Mouse (Mus musculus): ENCODE data around the gene Usp40.
"Not testable (repeated sequence)": the region's sequence is repeated elsewhere in the genome, so short reads cannot be mapped to it uniquely, and the experiment has no call there.

Gene Usp40

DNA sequence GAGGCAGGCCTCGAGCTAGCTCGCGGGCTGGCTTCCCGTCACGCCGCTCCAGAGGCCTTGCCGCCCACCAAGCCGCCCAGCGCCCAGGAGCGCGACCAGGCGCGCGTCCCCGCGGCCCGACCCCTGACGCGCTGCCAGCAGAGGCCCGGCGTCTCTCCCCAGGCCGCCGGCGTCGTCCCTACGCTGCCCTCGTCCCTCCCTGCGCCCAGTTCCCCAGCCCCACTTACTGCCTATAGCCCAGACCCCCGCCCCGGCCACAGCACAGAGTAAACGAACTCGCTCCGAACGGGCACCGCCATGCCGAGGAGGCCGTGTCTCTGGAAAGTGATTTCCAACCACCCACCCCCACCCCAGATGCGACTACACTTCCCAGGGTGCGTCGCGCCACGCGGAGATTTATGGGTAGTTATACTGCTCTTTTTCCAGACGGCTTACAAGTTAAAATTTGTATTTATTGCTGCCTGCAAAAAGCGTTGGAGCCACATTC is at the start of gene Usp40:
Gene Usp40 (minus strand): TSS at position 341 of the 487 bp plus-strand sequence.
- peak; percentile 60 to 65 for DNase-seq (ENCODE audit: low spot score in 2 of 2)

GRCm38 (mm10) chr1:88055088-88055487 is 46.7 kb upstream of the Usp40 start, which contains the start of gene Ugt1a10:
TSS of gene Ugt1a10 (plus strand) at chr1:88055388.
- DNase-seq (ENCODE audit: low spot score in 2 of 2) = no peak

- DNase-seq (ENCODE audit: low spot score in 2 of 2) = not testable (repeated sequence)
Observed at GRCm38 (mm10) chr1:88047408-88047807, 39.1 kb upstream of the Usp40 start.

DNA sequence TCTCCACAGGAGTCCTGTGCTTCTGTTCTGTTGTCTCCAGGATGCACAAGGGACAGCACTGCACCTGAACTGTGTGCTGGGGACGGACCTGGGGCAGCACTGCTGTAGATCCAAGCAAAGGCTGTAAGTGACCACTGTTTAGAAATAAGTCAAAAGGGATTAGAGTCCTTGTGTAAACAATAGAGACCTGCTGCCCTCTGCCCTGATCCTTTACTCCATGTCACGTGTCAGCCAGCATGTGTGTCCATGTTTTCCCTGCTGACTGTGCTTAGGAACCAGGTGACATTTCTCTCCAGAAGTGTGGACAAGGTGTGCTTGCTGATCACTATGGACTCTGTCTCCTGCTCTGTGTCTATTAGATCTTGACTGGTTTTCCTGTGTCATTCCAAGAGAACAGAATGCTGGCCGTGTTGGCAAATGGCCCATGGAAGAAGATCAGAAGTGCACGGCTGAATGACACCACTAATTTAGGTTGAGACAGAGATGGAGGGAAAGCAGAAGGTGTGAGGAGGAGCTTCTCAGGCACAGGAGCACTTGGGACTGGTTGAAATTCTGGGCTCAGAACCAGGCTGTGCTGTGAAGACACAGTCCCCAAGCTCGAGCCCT is 36.6 kb upstream of the Usp40 start:
- not testable (repeated sequence) for DNase-seq (ENCODE audit: low spot score in 2 of 2)

DNA sequence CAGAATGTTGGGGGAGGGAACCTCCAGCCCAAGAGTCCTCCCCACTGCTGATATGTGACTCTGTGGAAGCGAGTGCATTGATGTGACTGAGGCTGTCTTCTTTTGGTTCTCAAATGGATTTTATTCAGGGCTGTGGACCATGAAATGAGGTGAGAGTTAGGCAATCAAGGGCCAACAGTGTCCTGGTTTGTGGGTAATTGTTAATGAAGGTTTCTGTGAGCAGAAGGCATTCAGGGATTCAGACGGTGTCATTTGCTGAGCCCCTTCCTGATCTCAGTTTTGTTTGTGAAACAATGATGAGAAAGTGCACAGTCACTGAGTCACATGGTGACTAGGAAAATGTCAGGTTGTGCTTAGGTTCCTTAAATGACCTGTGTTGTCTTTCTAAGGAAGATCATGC is 34.7 kb upstream of the Usp40 start:
- not testable (repeated sequence) for DNase-seq (ENCODE audit: low spot score in 2 of 2)

DNA sequence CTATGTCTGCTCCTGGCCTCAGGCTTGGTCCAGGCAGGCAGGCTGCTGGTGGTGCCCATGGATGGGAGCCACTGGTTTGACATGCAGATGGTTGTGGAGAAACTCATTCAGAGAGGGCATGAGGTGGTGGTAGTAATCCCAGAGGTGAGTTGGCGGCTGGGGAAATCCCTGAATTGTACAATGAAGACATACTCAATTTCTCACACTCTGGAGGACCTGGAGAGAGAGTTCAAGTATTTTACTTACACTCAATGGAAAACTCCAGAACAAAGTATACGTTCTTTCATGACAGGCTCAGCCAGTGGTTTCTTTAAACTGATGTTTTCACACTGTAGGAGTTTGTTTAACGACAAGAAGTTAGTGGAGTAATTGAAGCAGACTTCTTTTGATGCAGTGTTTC is 16.9 kb upstream of the Usp40 start:
- not testable (repeated sequence) for DNase-seq (ENCODE audit: low spot score in 2 of 2)

DNA sequence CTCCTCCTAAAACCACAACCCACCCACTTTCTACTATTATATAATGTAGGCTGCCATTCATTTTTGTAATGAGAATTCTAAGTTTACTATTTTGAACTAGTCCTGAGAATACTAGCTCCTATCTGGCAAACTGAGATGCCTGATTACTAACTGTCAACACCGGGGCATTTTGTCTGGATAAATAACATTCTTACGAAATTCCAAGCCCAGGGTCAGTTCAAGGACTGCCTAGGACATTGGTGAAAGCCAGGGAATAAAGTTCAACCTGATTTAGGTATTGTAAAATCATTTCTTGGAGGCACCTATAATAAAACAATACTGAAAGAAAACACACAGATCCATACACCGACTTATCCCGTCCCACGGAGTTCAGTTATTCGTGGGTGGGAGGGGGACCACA is 7.0 kb upstream of the Usp40 start:
- no peak for DNase-seq (ENCODE audit: low spot score in 2 of 2)

- DNase-seq (ENCODE audit: low spot score in 2 of 2) = no peak
Observed at GRCm38 (mm10) chr1:88014671-88015070, 6.3 kb upstream of the Usp40 start.

DNA sequence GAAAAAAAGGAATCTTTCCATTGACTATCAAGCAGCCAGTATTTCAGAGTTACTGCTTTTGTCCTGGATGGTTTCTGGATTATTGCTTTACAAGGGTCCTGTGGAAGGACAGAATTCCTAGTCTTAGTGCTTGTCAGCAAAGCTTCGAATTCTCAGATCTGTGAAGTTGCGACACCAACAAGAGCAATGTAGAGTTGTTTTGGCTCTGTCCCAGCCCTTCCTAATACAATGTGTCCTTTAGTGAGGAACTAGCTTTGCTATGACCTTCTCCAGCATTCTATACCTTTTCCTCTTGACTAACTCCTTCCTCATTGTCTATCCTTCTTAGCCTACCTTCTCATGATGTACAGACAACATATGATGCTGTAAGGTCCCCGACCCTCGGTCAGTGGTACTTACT is 5.8 kb upstream of the Usp40 start:
- no peak for DNase-seq (ENCODE audit: low spot score in 2 of 2)

DNA sequence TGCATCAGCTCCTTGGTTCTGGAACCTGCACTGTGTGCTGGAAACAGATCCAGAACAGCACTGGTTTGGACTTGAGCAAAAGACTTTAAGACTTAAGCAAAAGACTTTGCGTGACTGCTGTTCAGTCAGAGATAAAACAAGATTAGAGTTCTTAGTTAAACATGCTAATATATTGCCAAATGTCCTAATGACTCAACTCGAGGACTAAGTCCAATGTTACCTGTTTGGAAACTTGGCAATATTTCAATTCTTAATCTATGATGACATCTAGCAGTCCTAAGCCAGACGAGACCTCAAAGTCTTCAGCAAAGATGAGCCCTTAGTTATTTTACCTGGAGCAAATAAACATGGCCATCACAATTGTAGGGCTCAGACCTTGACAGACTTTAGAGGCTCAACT is 5.4 kb upstream of the Usp40 start:
- no peak for DNase-seq (ENCODE audit: low spot score in 2 of 2)

DNA sequence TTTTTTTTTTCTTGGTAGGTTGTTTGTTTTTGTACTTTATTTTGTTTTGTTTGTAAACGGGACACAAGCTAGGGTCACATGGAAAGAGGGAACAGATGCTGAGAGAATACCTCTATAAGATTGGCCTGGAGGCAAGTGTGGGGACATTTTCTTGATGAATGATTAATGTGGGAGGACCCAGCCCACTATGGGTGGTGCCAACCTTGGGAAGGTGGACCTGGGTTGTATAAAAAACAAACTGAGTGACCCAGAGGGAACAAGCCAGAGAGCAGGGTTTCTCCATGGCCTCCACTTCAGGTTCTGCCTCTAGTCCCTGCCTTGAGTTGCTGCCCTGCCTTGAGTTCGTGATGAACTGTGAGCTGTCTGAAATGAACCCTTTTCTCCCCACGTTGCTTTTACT is 1.2 kb upstream of the Usp40 start:
- no peak for DNase-seq (ENCODE audit: low spot score in 2 of 2)

GRCm38 (mm10) chr1:88008735-88009134 is 384 bp upstream of the Usp40 start:
- no peak for DNase-seq (ENCODE audit: low spot score in 2 of 2)

- DNase-seq (ENCODE audit: low spot score in 2 of 2) = no peak
Observed at GRCm38 (mm10) chr1:88007692-88008210, 600 bp downstream of the Usp40 start.

GRCm38 (mm10) chr1:87992716-87993115 is 15.6 kb downstream of the Usp40 start:
- DNase-seq (ENCODE audit: low spot score in 2 of 2) = no peak

DNA sequence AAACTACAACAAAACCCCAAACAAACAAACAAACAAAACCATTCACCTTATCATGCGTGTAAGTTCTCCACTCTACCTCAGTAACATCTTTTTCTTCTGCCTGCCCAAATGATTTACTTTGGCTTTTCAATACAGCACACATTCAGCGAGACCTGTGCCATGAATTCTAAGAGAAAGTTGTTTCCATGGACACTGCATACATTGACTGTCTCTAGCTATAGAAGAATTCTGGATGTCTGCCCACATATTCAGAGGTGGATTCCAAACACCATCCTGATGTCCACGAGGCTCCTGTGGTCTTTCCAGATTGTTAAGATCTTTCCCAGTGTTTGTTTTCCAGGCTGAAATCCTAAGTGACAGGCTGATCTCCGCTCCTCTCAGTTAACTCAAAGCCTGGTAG is 26.1 kb downstream of the Usp40 start:
- DNase-seq (ENCODE audit: low spot score in 2 of 2) = no peak

DNA sequence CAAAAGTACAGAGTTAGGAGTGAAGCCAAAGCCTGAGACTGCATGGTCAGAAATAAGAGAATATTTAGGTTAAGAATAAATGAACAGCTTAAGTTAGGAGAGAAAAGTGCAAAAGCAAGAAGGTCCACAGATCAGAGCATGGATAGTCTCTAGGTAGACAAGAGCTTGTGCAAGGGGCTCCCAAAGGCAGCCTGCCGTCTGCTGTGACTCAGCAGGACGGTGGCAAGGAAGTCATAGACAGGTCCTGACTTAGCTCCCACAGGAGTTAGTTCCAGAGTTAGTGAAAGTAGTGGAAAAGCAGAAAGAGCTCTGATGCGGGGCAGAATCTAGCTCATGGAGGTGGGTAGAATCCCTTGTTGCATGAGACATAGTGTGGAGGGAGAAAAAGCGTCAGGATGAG is 38.0 kb downstream of the Usp40 start:
- DNase-seq (ENCODE audit: low spot score in 2 of 2) = no peak

DNA sequence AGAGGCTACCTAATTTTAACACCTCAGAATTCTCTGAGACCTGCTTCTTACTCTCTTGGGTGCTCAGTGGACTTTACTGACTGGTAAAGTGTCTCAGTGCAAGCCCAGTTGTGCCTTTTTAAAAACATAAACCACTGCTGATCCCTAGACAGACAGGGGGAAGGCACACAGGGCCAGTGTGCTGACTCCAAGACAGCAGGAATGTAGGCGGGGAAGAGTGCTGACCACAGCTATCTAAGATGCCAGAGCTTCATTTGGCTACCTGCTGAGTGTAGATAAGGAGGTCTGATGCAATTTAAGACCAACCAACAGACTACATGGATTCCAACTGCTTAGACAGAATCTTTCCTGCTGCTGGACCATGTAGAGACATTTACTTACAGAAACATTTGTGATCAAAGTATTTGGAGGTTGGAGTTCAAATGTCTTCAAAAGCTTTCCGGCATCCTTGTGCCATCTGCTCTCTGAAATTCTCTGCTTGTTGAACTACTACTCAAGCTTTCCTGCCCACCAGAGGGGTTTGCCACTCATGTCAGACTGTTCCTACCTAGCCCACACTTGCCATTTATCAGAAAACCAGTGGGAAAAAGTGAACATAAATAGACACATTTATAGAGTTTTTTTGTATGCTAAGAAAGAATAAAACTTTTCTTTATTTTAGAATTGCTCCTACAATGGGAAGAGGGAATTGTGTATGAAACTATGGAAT is 46.7 kb downstream of the Usp40 start:
- DNase-seq (ENCODE audit: low spot score in 2 of 2) = peak; percentile 58 to 76

DNA sequence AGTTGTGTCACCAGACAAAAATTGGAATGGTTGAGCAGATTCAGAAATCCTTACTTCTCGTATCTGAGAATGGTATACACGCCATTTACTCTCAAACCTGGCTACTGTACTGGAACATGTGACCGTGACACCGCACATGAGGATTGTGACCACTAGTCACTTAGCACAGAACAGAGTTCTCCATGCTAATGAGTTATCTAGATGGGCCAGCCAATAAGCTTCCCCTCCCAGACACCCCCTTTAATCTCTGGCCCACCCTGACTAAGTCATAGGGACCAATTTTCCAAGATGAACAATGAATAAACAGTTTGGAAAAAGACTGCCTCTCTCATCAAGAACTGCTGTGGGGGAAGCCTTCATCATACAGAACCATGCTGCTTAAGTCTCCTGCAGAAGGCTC is 47.6 kb downstream of the Usp40 start:
- DNase-seq (ENCODE audit: low spot score in 2 of 2) = no peak

- DNase-seq (ENCODE audit: low spot score in 2 of 2) = no peak
Observed at GRCm38 (mm10) chr1:87959998-87960431, 48.3 kb downstream of the Usp40 start.

- DNase-seq (ENCODE audit: low spot score in 2 of 2) = no peak
Observed at GRCm38 (mm10) chr1:87959532-87959931, 48.8 kb downstream of the Usp40 start.

GRCm38 (mm10) chr1:87958931-87959330 is 49.4 kb downstream of the Usp40 start:
- DNase-seq (ENCODE audit: low spot score in 2 of 2) = no peak

DNA sequence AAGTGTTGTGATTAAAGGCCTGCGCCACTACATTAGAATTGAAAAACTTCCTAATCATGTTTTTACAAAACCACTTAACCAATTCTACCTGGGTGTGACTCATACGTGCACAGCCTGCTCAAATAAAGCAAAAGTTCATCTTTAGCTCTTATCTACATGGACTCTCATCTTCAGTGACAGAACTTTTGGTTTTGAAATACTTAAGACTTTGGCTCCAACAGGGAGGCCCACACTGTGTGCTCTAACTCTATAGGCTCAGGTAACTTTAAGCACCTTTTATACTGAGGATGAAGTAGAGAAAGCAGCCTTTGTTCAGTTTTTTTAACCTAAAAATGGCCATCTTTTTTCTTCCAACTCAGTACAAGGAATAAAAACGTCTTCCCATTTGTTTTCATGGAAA is 55.3 kb downstream of the Usp40 start:
- no peak for DNase-seq (ENCODE audit: low spot score in 2 of 2)

GRCm38 (mm10) chr1:87951641-87952040 is 56.7 kb downstream of the Usp40 start:
- no peak for DNase-seq (ENCODE audit: low spot score in 2 of 2)
